Mouse (Mus musculus) brain, embryonic 14.5 days (tissue): ENCODE results near the gene Msi2. TPM values are rescaled to one million over a fixed set of nuclear protein-coding genes. Genes with fewer than 3 reads are reported as not detected.

Source experiments
- DNase-seq: peaks from one replicate; pipeline ENCODE4 v3.0.0-alpha.2; 2011; ENCODE audit warnings: low read depth
- CTCF ChIP-seq: fragments of 200-500 bp; IDR thresholded peaks from 2 replicates; pipeline ENCODE4 v1.5.1; 2012; ENCODE audit warnings: inconsistent platforms, mild to moderate bottlenecking, moderate library complexity, borderline replicate concordance; ENCODE audit not compliant: insufficient read depth, insufficient read length; ENCODE audit errors: extremely low read depth
- POLR2A ChIP-seq: fragments of 200-500 bp; IDR thresholded peaks from 2 replicates; pipeline ENCODE4 v1.6.1; 2012; ENCODE audit warnings: mild to moderate bottlenecking, inconsistent platforms, borderline replicate concordance; ENCODE audit not compliant: poor library complexity, insufficient read depth, insufficient read length, severe bottlenecking; ENCODE audit errors: extremely low read depth
- polyA plus RNA-seq: library from polyadenylated mRNA; depleted of rRNA; stranded (reverse); fragments of >200 nt; gene quantifications from 2 replicates; pipeline ENCODE4 v1.2.3, GENCODE M21; 2012

The Msi2 gene
- polyA plus RNA-seq, 1 experiment, result 90.4 TPM

DNA sequence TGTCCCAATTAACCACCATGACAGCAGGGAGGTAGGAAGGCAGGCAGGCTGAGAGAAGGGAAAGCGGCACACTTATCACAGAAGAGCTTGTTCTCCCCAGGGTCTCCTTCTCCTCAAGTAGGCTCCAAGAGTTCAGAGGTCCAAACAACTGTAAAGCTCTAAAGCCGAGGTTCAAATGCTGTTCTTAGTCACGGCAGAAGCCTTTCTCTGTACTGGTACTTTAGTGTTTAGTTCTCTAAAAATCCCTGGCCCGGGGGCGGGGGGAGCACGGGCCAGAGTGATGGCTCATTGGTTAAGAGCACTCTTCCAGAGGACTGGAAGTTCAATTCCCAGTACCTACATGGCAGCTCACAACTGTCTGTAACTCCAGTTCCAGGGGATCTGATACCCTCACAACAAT, 165.9 kb downstream of the Msi2 start:
- no peak for TF ChIP-seq POLR2A
- no peak for TF ChIP-seq CTCF
- DNase-seq, result no peak

DNA sequence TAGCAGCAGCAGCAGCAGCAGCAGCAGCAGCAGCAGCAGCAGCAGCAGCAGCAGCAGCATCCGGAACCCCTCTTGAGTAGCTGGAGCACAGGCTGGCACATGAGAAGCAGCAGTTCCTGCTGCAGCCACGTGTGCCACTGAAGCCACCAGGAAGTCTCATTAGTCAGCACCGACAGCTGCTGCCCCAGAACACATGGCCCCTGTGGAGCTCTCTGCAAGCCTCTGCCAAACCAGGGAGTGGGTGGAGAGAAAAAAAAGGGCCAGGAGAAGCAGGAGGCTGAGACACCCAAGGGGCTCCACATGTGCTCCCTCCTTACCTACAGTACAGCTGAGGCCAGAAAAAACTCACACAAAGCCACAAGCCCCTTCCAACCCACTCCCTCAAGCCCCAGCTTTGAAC, 167.3 kb downstream of the Msi2 start:
- peak; percentile 89 for DNase-seq
- no peak for TF ChIP-seq CTCF
- no peak for TF ChIP-seq POLR2A

DNA sequence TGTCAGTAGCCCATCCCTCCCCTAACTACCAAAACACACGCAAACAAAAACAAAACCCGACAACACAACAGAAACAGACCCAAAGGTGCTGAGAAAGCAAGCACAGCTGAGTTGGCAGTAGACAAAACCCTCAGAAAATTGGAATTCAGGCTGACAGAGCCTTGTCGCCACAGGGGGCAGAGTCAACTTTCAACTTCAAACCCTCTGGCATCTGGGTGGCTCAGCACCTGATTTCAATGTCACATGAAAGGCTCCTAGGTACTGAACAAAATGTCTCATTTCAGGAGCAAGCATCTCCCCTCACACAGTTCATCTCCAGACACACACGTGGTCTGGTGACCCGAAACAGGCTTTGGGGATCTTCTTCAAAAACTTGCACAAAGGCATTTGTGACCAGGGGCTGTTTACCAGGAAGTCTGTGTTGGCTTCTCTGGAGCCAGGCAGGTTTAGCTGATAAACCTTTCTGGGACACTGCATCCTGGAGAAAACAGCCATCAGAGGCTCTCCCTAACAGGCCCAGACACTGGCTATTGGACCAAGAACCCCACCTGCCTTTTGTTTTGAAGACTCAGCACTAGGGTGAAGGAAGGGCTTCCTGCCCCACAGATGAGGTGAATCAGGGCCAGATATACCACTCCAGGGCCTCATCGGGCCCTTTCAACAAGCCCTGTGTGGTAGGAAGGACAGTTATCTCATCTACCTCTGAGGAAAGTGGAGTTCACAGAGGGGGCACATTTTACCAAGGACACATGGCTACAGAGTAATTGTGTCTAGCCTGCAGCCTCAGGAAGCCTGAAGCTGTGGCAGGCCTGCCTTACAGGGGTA, 168.0 kb downstream of the Msi2 start:
- no peak for DNase-seq
- TF ChIP-seq POLR2A (no peak), CTCF (0 out of 2 replicates have a peak, but pooled peaks have one; percentile 14)

DNA sequence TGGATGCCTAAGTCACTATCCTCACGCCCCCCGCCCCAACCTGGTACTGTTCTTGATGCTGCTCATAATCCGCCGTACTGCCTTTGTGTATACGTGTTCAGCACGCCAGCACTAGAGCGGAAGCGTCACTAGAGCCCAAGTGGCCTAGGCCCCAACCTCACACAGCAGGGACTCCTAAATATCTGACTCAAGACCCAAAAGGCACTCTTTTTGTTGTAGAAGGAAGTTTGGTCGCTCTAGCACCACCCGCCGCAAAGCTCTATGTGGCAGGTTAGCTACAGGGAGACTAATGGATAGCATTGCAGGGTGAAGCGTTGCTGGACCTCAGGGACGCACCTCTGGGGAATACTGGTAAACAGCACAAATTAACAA, 168.8 kb downstream of the Msi2 start:
- TF ChIP-seq POLR2A (no peak), CTCF (no peak)
- DNase-seq, result no peak

DNA sequence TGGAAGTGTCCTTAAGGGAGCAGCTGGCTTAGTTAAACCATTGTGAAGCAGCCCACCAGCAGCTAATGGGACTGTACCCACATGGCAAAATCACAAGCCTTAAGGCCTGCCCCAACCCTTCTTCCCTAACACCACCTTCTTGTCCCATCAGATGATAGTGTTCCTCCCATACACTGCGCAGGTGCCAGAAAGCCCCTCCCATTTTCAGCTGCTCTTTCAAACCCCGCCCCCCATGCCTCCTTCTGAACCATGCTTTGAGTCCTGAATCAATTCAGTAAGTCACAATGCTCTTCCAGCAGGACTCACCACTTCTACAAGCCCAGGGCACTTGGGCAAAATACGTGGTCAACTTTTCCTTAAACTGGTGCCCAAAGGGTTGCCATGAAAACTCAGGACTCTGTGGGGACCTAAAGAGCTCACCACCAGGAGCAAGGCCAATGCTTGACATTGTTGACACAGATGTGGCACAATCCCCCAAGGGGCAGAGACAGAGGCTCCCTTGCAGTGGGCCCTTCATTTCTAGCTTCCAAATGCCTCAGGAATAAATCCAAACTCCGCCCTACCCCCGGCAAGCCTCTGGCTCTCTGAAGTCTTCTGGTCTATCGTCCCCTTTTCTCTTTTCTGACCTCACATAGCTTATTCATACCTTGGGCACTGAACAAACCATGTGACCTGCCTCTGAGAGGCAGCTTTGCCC, 169.3 kb downstream of the Msi2 start:
- TF ChIP-seq POLR2A, result no peak
- no peak for TF ChIP-seq CTCF
- no peak for DNase-seq

DNA sequence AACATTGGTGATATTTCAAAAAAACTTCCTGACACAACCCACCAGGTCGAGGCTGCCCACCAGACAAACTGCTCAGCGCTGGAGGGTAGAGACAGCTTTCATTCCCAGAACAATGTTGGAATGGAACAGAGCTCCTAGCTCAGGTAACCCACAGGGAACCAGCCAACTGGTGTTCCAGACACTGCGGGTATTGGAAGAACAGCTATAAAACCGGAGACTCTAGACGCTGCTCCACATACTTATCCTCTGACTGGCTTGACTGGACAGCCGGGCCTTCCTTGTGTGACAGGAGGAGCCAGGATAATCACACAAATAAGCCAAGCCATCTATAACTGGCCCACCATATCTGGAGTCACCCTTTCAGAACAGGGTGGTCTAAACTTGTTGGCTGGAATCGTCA, 169.9 kb downstream of the Msi2 start:
- no peak for TF ChIP-seq POLR2A
- no peak for TF ChIP-seq CTCF
- DNase-seq, result no peak

DNA sequence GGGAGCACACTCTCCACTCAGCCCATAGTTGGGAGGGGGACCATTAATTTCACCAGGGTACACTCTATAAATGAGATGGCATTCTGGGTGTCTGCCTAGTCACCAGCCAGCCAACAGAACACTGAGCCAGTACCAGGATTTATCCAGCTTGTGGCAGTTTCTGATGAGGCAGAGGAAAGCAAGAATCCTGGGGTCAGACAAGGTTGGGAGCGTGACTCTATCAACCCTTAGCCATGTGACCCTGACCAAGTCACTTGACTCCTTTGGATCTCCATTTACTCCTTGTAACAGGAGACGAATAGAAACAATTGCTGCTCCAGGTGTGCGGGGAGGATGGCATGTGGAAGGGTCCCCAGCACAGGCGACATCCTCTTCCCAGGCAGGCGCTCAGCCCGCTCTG, 174.5 kb downstream of the Msi2 start:
- no peak for DNase-seq
- TF ChIP-seq CTCF (no peak), POLR2A (no peak)

DNA sequence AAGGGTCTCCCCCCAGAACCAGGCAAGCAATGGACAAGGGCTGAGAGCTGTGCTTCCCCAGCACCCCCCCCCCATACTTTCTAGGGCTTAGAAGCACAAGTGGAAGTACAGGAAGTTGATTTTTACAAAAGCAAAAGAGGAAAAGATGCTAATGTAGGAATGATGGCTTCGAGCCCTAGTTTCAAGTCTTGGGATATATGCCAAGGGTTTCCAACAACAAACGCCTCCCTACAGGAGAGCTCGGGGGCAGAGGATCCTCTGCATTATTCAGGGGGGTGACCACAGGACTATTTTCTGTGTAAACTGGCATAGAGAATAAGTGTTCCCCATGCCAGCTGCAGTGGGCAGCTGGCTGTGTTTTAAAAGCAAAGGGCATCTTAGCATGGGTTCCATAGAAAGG, 175.5 kb downstream of the Msi2 start:
- DNase-seq, result peak; percentile 59

DNA sequence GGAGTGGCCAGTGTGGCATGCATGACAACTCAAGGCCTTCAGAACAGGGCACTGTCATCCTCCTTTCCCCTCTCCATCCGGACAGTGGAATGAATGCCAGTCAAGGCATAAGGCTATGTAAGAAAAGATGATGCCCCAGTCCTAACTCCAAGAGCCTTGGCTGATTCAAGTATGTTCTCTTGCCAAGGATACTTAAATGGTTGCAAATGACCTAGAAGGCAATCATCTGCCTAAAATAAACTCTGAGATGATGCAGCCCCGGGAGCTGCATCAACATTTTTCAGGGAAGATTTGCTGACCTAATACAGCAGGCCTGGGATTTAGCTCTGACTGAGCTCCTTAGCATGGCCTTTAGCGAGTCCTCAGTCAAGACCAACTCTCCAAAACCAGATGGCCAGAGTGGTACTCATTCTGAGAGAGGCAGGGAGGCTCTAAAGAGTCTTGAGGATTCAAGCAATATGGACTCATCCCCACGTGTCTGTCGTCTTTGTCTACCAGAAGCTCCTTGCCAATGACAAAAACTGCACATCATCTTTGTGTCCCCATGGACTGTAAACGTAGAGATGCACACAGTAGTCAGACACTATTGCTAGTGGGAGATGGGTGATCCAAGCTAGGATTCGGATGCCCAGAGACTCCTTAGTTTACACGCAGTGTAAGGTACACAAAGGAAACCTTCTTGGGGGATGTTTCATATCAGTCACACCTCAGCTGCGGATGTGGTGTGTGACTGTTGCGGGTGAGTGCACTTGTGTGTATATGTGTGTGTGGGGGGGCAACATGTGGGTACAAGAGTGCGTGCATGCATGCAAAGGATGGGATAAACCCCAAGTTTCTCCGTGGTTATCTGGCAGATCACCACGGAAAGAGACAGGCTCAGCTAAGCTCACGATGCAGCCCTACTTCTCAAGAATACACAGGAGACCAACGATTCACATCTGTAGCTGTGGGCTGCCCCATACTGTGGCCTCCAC, 176.4 kb downstream of the Msi2 start:
- DNase-seq, result no peak
- TF ChIP-seq POLR2A, result no peak
- no peak for TF ChIP-seq CTCF

More for the DNA sequence above, 175.5 kb downstream of the Msi2 start:
- no peak for TF ChIP-seq CTCF
- TF ChIP-seq POLR2A, result no peak

DNA sequence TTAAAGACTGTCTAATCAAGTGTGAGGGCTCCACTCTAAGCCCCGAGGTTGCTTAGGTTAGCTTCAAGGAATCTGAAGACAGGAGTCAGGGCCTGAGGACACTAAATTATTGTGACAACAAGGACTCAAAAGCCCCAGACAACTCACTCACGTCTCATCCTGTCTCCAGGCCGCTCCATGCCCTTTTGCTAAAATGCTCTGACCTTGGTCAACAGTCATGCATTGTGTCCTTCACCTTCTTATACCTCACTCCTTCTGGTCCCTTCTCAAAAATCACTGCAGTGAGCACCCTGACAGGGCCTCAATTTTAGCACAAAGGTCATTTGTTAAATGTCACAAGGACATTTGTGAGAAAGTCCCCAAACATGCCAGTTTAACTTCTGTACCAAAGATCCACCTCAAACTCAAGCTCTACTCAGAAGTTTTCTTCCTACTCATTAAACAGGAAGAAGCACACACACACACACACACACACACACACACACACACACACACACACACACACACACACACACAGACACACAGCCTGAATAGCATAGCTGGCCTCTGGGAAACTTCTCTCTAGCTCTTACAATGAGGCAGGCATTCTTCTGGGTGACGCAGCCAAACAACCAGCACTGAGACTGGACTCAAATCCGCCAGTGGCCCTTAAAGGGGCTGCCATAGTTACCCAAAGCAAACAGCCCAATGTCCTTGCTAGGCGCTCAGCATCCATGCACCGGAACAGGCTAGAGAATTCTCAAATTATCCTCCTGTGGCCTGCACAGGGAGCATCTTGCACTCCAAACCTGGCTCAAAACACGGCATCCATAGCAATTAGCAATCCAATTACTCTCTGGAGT, 178.5 kb downstream of the Msi2 start:
- DNase-seq, result peak; percentile 88

More for the DNA sequence above, 178.5 kb downstream of the Msi2 start:
- no peak for TF ChIP-seq POLR2A
- TF ChIP-seq CTCF, result no peak
